Mouse (Mus musculus): ENCODE measurements around the gene Fgf22. TPM values are rescaled to one million over a fixed set of nuclear protein-coding genes. Genes with fewer than 3 reads are reported as not detected.
A peak's percentile ranks its signal among the peaks of the same experiment; 100 is the strongest.

Fgf22 gene
- polyA plus RNA-seq, 1 experiment from 2014 or later = 1.00 TPM

DNA sequence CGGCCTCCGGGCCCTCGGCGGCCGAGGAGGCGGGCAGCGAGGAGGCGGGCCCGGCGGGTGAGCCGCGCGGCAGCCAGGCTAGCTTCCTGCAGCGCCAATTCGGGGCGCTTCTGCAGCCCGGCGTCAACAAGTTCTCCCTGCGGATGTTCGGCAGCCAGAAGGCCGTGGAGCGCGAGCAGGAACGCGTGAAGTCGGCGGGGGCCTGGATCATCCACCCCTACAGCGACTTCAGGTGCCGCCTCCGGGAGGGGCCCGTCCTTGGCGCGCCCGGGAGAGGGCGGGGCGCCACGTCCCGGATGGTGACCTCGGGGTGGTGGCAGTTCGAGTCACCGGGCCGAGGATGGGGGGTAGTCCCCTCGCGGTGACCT, 37.9 kb upstream of the Fgf22 start:
- ATAC-seq (ENCODE audit: low FRiP score) = peak; percentile 11
- Histone ChIP-seq H3K4me3 (peak overlapping the region; percentile 67), H3K9ac (peak overlapping the region; percentile 82), H3K27ac (no peak overlapping the region), H3K36me3 (peaks cover 2% of the 10 kb centered on the region), H3K4me1 (replicated peaks) (peaks cover 25% of the 10 kb centered on the region), H3K27me3 (peaks cover 61% of the 10 kb centered on the region), H3K9me3 (no peaks in the 10 kb centered on the region), H3K4me2 (peak overlapping the region; percentile 94)
- whole genome bisulfite sequencing = under 1% methylated on average over 43 of the region's 44 CpGs

DNA sequence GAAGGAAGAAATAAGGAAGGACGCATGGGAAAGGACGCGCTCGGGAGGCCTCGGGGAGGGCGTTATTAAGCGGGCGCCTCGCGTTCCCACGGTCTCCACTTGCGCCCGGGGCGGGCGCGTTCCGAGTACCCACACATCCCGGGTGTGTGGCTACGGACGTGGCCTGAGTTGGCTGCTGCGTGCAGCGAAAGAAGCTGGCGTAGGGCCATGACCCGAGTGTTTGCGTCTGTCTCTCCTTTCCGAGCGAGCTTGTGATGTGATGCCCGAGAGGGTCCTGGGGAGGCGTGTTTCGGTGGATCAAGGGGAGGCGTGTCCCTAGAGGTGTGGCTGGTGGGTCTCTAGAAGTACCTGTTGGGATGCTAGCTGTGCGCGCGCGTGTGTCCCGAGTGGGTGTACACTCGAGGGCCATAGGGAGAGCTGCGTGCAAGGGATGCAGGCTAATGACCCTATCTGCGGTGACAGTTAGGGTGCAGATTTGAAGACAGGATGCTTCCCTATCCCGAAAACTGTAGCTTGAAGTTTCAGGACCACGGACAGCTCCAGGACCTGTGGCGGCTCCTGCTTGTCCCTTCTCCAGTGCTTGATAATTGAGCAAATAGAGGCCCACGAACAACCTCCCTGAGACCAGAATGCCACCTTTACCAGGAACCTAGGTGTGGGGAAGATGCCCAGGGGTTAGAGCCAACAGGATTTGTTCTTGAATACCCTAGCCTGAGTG, 37.1 kb upstream of the Fgf22 start:
- Histone ChIP-seq H3K27ac (no peak overlapping the region), H3K4me2 (peak overlapping the region; percentile 94), H3K36me3 (no peaks in the 10 kb centered on the region), H3K9ac (peak overlapping the region; percentile 82), H3K4me1 (replicated peaks) (peaks cover 30% of the 10 kb centered on the region), H3K27me3 (peaks cover 61% of the 10 kb centered on the region), H3K9me3 (no peaks in the 10 kb centered on the region), H3K4me3 (peak overlapping the region; percentile 67)
- ATAC-seq (ENCODE audit: low FRiP score) = no peak
- WGBS = 5% methylated on average over 43 of the region's 43 CpGs

DNA sequence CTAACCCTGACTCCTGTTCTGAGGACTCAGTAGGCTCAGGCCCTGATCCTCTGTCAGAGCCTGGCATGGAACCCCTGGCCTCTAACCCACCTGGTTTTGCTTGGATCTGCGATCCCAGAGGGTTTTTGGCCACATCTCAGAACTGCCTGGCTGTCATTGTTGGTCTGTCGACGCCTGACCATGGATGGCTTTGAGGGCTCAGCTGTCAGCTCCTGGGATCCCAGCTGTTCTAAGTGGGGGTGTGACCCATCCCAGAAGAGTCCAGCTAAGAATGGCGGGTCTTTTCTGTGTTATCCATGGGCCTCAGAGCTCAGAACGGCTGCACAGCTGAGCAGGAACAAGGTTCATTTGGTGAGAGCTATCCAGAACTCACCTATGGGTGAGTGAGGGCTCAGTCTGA, 33.8 kb upstream of the Fgf22 start:
- peaks cover 27% of the 10 kb centered on the region for H3K4me1 ChIP-seq (replicated peaks)
- H3K9me3 ChIP-seq = no peaks in the 10 kb centered on the region
- ATAC-seq (ENCODE audit: low FRiP score) = no peak
- H3K36me3 ChIP-seq = no peaks in the 10 kb centered on the region
- H3K4me2 ChIP-seq = no peak overlapping the region
- H3K9ac ChIP-seq = no peak overlapping the region
- no peak overlapping the region for H3K4me3 ChIP-seq
- WGBS = 76% methylated on average over 5 of the region's 5 CpGs
- no peak overlapping the region for H3K27ac ChIP-seq
- peaks cover 44% of the 10 kb centered on the region for H3K27me3 ChIP-seq

DNA sequence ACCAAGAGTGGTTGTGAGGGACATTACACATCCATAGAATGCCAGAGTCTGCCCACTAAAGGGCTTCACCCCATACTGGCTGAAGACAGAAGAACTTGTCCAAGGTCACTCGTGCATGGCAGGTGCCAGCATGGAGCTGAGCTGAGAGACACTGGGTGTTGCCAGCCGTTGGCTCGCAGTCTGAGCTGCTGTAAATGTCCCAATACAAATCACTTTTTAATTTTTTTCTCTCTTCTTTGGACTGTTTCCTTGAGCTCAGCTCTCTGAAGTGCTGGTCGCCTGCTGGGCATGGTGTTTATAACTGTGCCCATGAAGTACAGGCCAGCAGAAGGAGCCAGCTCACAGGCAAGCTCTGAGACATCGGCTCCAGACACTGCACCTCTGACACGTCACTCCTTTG, 31.8 kb upstream of the Fgf22 start:
- peaks cover 25% of the 10 kb centered on the region for H3K27me3 ChIP-seq
- no peak for ATAC-seq (ENCODE audit: low FRiP score)
- H3K4me1 ChIP-seq (replicated peaks) = peaks cover 10% of the 10 kb centered on the region
- H3K27ac ChIP-seq = no peak overlapping the region
- no peak overlapping the region for H3K4me2 ChIP-seq
- 66% methylated on average over 6 of the region's 6 CpGs for WGBS
- H3K9ac ChIP-seq = no peak overlapping the region
- H3K9me3 ChIP-seq = no peaks in the 10 kb centered on the region; the same call in 1 of the 2 replicates
- H3K36me3 ChIP-seq = no peaks in the 10 kb centered on the region
- H3K4me3 ChIP-seq = no peak overlapping the region

DNA sequence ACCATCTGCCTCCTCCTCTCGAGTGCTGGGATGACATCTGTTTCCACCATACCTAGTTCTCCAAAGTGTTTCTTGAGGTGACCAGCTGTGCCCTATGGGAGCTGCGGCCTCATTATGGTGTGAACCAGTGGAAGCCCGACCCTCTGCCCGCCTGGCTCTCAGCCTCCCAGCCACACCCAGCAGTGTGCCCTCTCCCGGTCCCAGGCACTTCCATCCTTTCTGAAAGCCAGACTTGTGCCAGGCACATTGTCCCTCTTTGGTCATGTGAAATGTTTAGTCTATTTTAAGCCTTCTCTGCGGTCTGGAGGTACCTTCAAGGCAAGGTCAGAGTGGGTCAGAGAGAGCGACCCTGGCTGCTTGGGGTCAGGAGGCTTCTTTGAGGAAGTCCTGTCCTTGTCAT, 31.2 kb upstream of the Fgf22 start:
- no peaks in the 10 kb centered on the region; the same call in 1 of the 2 replicates for H3K9me3 ChIP-seq
- peaks cover 19% of the 10 kb centered on the region for H3K27me3 ChIP-seq
- no peak overlapping the region for H3K9ac ChIP-seq
- H3K36me3 ChIP-seq = no peaks in the 10 kb centered on the region
- no peak for ATAC-seq (ENCODE audit: low FRiP score)
- H3K4me3 ChIP-seq = no peak overlapping the region
- no peak overlapping the region for H3K27ac ChIP-seq
- 88% methylated on average over 7 of the region's 7 CpGs for WGBS
- no peak overlapping the region for H3K4me2 ChIP-seq
- peaks cover 7% of the 10 kb centered on the region for H3K4me1 ChIP-seq (replicated peaks)

DNA sequence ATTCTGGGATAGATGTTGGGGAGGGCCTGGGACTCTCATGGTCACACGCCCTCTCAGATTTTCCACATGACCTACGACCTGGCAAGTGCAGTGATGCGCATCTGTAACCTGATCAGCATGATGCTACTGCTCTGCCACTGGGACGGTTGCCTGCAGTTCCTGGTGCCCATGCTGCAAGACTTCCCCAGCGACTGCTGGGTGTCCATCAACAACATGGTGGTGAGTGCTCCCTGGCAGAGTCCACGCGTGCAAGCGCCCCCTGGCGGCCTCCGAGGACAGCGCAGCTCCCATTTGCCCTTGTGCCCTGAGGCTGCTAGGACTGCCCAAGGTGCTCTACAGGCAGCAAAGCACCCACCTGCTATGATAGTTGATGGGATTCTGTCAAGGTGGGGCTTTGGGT, 28.8 kb upstream of the Fgf22 start:
- Histone ChIP-seq H3K9me3 (no peaks in the 10 kb centered on the region; the same call in 1 of the 2 replicates), H3K36me3 (peaks cover 4% of the 10 kb centered on the region; the same call in 1 of the 2 replicates), H3K4me3 (no peak overlapping the region), H3K4me2 (no peak overlapping the region), H3K27ac (no peak overlapping the region), H3K9ac (no peak overlapping the region), H3K27me3 (no peaks in the 10 kb centered on the region), H3K4me1 (replicated peaks) (peaks cover 7% of the 10 kb centered on the region)
- ATAC-seq (ENCODE audit: low FRiP score) = no peak
- WGBS = 35% methylated on average over 11 of the region's 11 CpGs

DNA sequence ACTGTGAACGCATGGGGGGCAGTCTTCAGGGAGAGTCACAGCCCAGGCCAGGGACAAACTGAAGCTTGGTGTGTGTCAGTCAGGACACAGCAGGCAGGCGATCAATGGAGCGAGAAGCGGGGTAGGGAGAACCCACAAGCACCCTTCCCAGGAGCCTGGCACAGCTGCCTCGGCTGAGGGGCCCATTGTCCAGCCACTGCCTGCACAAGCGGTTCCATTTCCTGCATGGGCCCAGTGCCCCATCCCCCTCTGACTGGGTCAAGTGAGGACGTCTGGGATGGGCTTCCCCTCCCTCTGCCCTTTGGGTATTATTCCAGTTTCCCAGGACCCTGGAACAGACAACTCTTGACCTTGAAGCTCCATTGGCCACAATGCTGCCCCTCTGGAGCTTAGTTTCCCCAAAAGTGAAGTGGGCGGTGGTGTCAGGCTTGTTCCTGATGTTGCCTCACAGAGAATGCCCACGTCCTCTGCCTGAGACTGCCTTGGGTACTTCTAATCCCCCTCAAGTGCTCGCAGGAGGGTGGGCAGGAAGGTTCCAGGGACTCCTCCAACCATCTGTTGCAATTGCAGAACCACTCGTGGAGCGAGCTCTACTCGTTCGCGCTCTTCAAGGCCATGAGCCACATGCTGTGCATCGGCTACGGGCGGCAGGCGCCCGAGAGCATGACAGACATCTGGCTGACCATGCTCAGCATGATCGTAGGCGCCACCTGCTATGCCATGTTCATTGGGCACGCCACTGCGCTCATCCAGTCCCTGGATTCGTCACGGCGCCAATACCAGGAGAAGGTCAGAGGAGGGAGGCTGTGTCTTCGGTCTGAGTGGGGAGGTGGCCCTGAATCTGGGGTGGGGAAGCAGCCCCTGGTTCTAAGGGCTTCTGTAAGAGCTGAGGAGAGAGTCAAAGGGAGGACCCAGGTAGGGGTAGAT, 26.3 kb upstream of the Fgf22 start:
- no peaks in the 10 kb centered on the region; the same call in 1 of the 2 replicates for H3K9me3 ChIP-seq
- H3K27ac ChIP-seq = no peak overlapping the region
- ATAC-seq (ENCODE audit: low FRiP score) = no peak
- no peaks in the 10 kb centered on the region; the same call in 1 of the 2 replicates for H3K4me1 ChIP-seq (replicated peaks)
- H3K9ac ChIP-seq = no peak overlapping the region
- WGBS = 74% methylated on average over 28 of the region's 28 CpGs
- peaks cover 27% of the 10 kb centered on the region for H3K36me3 ChIP-seq
- no peaks in the 10 kb centered on the region for H3K27me3 ChIP-seq
- H3K4me3 ChIP-seq = no peak overlapping the region
- H3K4me2 ChIP-seq = no peak overlapping the region

DNA sequence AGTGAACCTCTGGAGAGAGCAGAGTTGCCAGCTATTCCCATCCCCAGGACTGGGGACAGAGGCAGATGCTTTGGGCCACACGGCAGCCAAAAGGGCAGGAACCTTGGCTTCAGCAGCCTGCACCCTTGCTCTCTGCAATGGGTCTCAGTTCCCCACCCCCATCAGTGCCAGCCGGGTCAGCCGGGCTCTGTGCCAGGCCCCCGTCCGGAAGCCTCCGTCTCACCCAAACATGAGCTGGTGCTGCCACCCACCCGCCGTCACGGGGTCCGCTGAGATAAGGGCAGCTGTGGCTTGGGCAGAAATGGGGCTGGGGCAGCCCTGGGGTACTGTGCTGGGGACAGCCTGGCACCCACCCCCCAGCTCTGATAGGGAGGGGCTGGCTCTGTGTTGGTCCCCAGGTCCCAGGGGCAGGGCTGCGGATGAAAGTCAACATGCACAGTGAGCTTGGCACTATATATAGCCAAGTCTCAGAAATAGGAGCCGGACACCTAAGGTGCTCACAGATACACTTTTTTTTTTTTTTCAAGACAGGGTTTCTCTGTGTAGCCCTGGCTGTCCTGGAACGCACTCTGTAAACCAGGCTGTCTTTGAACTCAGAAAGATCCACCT, 25.4 kb upstream of the Fgf22 start:
- Histone ChIP-seq H3K4me2 (no peak overlapping the region), H3K4me3 (no peak overlapping the region), H3K9me3 (no peaks in the 10 kb centered on the region; the same call in 1 of the 2 replicates), H3K36me3 (peaks cover 36% of the 10 kb centered on the region), H3K27me3 (0 out of 2 replicates have a peak, but pooled peaks cover under 1% of the 10 kb centered on the region), H3K9ac (no peak overlapping the region), H3K27ac (no peak overlapping the region), H3K4me1 (replicated peaks) (no peaks in the 10 kb centered on the region; the same call in 1 of the 2 replicates)
- 0 out of 2 replicates have a peak, but pooled peaks have one; percentile 34 for ATAC-seq (ENCODE audit: low FRiP score)
- WGBS = 76% methylated on average over 13 of the region's 13 CpGs

DNA sequence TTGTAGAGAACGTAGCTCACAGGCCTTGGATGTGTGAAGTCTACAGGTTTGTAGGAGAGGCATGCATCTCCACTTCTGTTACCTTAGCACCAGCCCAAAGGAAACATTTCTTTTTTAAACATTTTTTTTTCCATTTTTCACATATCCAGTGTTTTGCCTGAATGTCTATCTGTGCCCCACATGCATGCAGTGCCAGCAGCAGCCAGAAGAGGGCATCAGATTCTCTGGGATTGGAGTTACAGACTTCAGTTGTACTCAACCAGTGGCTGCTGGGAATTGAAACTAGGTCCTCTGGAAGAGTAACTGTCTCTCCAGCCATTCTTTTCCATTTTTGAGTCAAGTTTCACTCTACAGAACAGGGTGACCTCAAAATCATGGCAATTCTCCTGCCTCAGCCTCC, 22.4 kb upstream of the Fgf22 start:
- ATAC-seq (ENCODE audit: low FRiP score) = no peak
- Histone ChIP-seq H3K4me3 (no peak overlapping the region), H3K27me3 (peaks cover 23% of the 10 kb centered on the region), H3K9ac (no peak overlapping the region), H3K9me3 (peaks cover 5% of the 10 kb centered on the region; the same call in 1 of the 2 replicates), H3K36me3 (peaks cover 66% of the 10 kb centered on the region), H3K4me2 (no peak overlapping the region), H3K4me1 (replicated peaks) (no peaks in the 10 kb centered on the region; the same call in 1 of the 2 replicates), H3K27ac (no peak overlapping the region)
- 92% methylated on average over 1 of the region's 1 CpGs for WGBS

DNA sequence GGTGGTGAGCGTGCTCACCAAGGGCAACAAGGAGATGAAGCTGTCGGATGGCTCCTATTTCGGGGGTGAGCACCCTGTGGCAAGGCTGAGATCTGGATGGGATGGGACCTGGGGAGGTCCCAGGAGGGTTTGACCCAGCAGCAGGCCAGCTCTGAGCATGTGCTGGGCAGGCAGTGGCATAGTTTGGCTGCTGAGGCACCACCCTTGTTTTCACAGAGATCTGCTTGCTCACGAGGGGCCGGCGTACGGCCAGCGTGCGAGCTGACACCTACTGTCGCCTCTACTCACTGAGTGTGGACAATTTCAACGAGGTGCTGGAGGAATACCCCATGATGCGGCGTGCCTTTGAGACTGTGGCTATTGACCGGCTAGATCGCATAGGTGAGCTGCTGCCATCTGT, 21.0 kb upstream of the Fgf22 start:
- Histone ChIP-seq H3K9me3 (peaks cover 16% of the 10 kb centered on the region), H3K4me1 (replicated peaks) (no peaks in the 10 kb centered on the region; the same call in 1 of the 2 replicates), H3K27ac (no peak overlapping the region), H3K27me3 (peaks cover 23% of the 10 kb centered on the region), H3K4me2 (no peak overlapping the region), H3K4me3 (no peak overlapping the region), H3K36me3 (peaks cover 80% of the 10 kb centered on the region), H3K9ac (no peak overlapping the region)
- 95% methylated on average over 15 of the region's 15 CpGs for WGBS
- no peak for ATAC-seq (ENCODE audit: low FRiP score)

DNA sequence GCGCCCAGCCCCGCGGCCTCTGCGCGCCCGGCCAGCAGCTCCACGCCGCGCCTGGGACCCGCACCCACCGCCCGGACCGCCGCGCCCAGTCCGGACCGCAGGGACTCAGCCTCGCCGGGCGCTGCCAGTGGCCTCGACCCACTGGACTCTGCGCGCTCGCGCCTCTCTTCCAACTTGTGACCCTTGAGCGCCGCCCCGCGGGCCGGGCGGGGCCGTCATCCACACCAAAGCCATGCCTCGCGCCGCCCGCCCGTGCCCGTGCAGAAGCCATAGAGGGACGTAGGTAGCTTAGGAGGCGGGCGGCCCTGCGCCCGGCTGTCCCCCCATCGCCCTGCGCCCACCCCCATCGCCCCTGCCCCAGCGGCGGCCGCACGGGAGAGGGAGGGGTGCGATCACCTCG, 19.5 kb upstream of the Fgf22 start:
- H3K4me1 ChIP-seq (replicated peaks) = no peaks in the 10 kb centered on the region
- H3K4me3 ChIP-seq = no peak overlapping the region
- WGBS = 31% methylated on average over 45 of the region's 52 CpGs
- peaks cover 23% of the 10 kb centered on the region for H3K27me3 ChIP-seq
- peaks cover 95% of the 10 kb centered on the region for H3K36me3 ChIP-seq
- no peak for ATAC-seq (ENCODE audit: low FRiP score)
- 0 out of 2 replicates have a peak overlapping the region, but pooled peaks have one; percentile 4 for H3K4me2 ChIP-seq
- no peak overlapping the region for H3K27ac ChIP-seq
- no peak overlapping the region for H3K9ac ChIP-seq
- H3K9me3 ChIP-seq = peaks cover 32% of the 10 kb centered on the region

DNA sequence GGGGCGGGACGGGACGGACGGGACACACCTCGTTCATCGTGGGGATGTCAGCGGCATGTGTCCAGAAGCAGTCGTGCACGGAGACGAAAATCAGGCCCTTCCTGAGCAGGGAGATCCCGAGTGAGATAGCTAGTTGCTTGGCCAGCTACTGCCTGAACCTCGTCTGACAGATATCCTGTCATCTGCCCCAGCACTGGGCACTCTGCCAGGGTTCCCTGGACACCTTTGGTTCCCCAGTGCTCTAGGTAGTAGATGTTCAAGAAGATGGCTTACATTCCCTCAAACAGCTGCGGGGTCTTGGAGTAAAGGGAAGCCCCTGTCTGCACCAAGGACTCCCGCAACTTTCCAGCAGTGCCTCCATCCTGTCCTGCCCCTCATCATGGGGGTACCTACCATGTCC, 18.2 kb upstream of the Fgf22 start:
- no peak overlapping the region for H3K4me2 ChIP-seq
- H3K27ac ChIP-seq = no peak overlapping the region
- H3K4me3 ChIP-seq = no peak overlapping the region
- H3K36me3 ChIP-seq = peaks cover 100% of the 10 kb centered on the region
- H3K9me3 ChIP-seq = peaks cover 38% of the 10 kb centered on the region
- H3K9ac ChIP-seq = no peak overlapping the region
- 84% methylated on average over 14 of the region's 14 CpGs for WGBS
- H3K4me1 ChIP-seq (replicated peaks) = no peaks in the 10 kb centered on the region
- no peak for ATAC-seq (ENCODE audit: low FRiP score)
- peaks cover 23% of the 10 kb centered on the region for H3K27me3 ChIP-seq
